ENCODE assay signal across 8 mouse cellular contexts in the genomic region with DNA sequence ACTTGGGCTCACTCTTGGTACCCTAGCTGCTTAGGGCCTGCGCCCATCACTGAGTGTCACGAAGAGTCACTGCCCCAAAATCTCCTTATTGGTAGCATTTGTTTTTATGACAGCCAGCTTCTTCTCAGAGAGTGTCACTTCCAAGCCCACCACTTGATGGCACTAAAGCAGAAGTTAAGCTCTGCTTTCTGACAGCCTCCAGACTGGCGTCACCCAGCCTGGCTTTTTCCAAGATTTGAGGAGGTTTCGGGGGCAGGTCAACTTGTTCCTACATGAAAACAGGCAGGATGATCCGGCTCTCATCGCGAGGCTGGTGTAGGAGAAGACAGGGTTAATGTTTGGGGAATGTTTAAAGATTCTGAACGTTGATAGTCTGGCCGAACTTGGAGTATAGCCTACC. TPM values are rescaled to one million over a fixed set of nuclear protein-coding genes. Genes with fewer than 3 reads are reported as not detected.
DNase-seq lines count a peak whose midpoint lies in the region; ATAC-seq lines count a peak whose summit lies in the region.

No protein-coding gene starts in this region.

- H3K4me2 ChIP-seq in hindbrain, embryonic 12.5 days (replicated peaks) = no peak overlapping the region
- H3K4me2 ChIP-seq in hindbrain, embryonic 14.5 days (replicated peaks) = no peak overlapping the region

- 22% methylated on average over 9 of the region's 9 CpGs for WGBS in hindbrain, embryonic 10.5 days
- WGBS in hindbrain, embryonic 12.5 days = 16% methylated on average over 9 of the region's 9 CpGs
- WGBS in hindbrain, embryonic 14.5 days = 18% methylated on average over 9 of the region's 9 CpGs

- peak; percentile 70 for DNase-seq in hindbrain, embryonic 10.5 days (ENCODE audit: low spot score)
- peak; percentile 75 to 88 for DNase-seq in cerebellum, postnatal 25 days
- DNase-seq in frontal cortex, postnatal 25 days (ENCODE audit: low spot score in 2 of 2) = peak; percentile 69 to 72
- peak; percentile 81 for DNase-seq in hindbrain, embryonic 14.5 days (ENCODE audit: low spot score)
- peak; percentile 86 to 88 for DNase-seq in left cerebral cortex, adult 18-20 months (ENCODE audit: low spot score in 2 of 2)
- peak; percentile 72 for DNase-seq in skeletal muscle tissue, adult 2 months (ENCODE audit: low read depth, low spot score)

- H3K4me3 ChIP-seq in hindbrain, embryonic 10.5 days = no peak overlapping the region
- H3K4me3 ChIP-seq in hindbrain, embryonic 12.5 days = no peak overlapping the region
- H3K4me3 ChIP-seq in hindbrain, embryonic 14.5 days (replicated peaks; ENCODE audit: low read length) = no peak overlapping the region

- H3K9me3 ChIP-seq in hindbrain, embryonic 10.5 days = no peaks in the 10 kb centered on the region
- no peaks in the 10 kb centered on the region for H3K9me3 ChIP-seq in hindbrain, embryonic 12.5 days (replicated peaks)
- no peaks in the 10 kb centered on the region for H3K9me3 ChIP-seq in hindbrain, embryonic 14.5 days (ENCODE audit: control insufficient read depth, low read length)

- no peak; the same call in 1 of the 2 replicates for ATAC-seq in hindbrain, embryonic 12.5 days (ENCODE audit: low FRiP score)
- ATAC-seq in hindbrain, embryonic 14.5 days (ENCODE audit: low FRiP score) = 0 out of 2 replicates have a peak, but pooled peaks have one; percentile 21
- peak; percentile 54 for ATAC-seq in megakaryocyte, adult 5-6 weeks (ENCODE audit: poor library complexity, severe bottlenecking)

- no peak overlapping the region for H3K27ac ChIP-seq in hindbrain, embryonic 10.5 days
- H3K27ac ChIP-seq in hindbrain, embryonic 12.5 days = no peak overlapping the region
- no peak overlapping the region for H3K27ac ChIP-seq in hindbrain, embryonic 14.5 days

- H3K27me3 ChIP-seq in hindbrain, embryonic 10.5 days (ENCODE audit: insufficient read depth, poor library complexity, severe bottlenecking) = peaks cover 19% of the 10 kb centered on the region
- H3K27me3 ChIP-seq in hindbrain, embryonic 12.5 days = peaks cover 8% of the 10 kb centered on the region
- H3K27me3 ChIP-seq in hindbrain, embryonic 14.5 days (ENCODE audit: control insufficient read depth, insufficient read depth, low read length) = peaks cover 8% of the 10 kb centered on the region; the same call in 1 of the 2 replicates

- H3K9ac ChIP-seq in hindbrain, embryonic 12.5 days = no peak overlapping the region
- H3K9ac ChIP-seq in hindbrain, embryonic 14.5 days = no peak overlapping the region

- H3K36me3 ChIP-seq in hindbrain, embryonic 10.5 days = no peaks in the 10 kb centered on the region
- H3K36me3 ChIP-seq in hindbrain, embryonic 12.5 days = no peaks in the 10 kb centered on the region
- no peaks in the 10 kb centered on the region for H3K36me3 ChIP-seq in hindbrain, embryonic 14.5 days (replicated peaks; ENCODE audit: control insufficient read depth, insufficient read depth)

- H3K4me1 ChIP-seq in hindbrain, embryonic 10.5 days (replicated peaks) = peaks cover 41% of the 10 kb centered on the region
- H3K4me1 ChIP-seq in hindbrain, embryonic 12.5 days = peaks cover 26% of the 10 kb centered on the region
- peaks cover 10% of the 10 kb centered on the region for H3K4me1 ChIP-seq in hindbrain, embryonic 14.5 days (replicated peaks; ENCODE audit: control insufficient read depth, insufficient read depth, low read length)

RNA-seq across cellular contexts. Expression of gene Gipc2, which starts 54.9 kb away (rescaled TPM):
- polyA plus RNA-seq in hindbrain, embryonic 10.5 days (2016; fragmentation: Nextera tagmentation; extraction: Ambion mirVana) = 2.6 and 2.9 TPM in 2 replicates
- polyA plus RNA-seq in hindbrain, embryonic 12.5 days (2016; fragmentation: Nextera tagmentation; extraction: Ambion mirVana) = 2.6 and 3.3 TPM in 2 replicates
- 9.2 and 11.7 TPM in 2 replicates for polyA plus RNA-seq in hindbrain, embryonic 14.5 days (2014; fragmentation: Nextera tagmentation; extraction: Ambion mirVana)
- total RNA-seq in left cerebral cortex, adult 18-20 months (2021) = 1 to 10 TPM; 3.2 to 3.5 TPM
- total RNA-seq in megakaryocyte, adult 5-6 weeks (2015) = not detected in 2 replicates
- total RNA-seq in megakaryocyte, adult 5-6 weeks (2017) = 0.44 TPM in 1 of 2 replicates, not detected in the other
